Mouse (Mus musculus) regulatory T cell (primary cell): ENCODE results near the gene Vgll2.

Experiments
- in situ Hi-C: fragments of 300-600 bp; cut with MboI, MseI; formaldehyde crosslinking; loops from one replicate; pipeline ENCODE4 v1.15.1; 2025; ENCODE audit warnings: high pct_unique_total_duplicates

Vgll2 gene

GRCm38 (mm10) chr10:52022413-52023212 is at the start of gene Vgll2:
Vgll2 (plus strand) TSS chr10:52022502.
- in situ Hi-C loops, result no loop called here

- in situ Hi-C loops, result no loop called here
These were observed 47.2 kb upstream of the Vgll2 start for GRCm38 (mm10) chr10:51975137-51975536.

GRCm38 (mm10) chr10:51975587-51975986 is 46.7 kb upstream of the Vgll2 start:
- in situ Hi-C loops, result no loop called here

- in situ Hi-C loops, result no loop called here
These were observed 40.7 kb upstream of the Vgll2 start for GRCm38 (mm10) chr10:51981651-51982050.

GRCm38 (mm10) chr10:51982395-51982794 is 39.9 kb upstream of the Vgll2 start:
- in situ Hi-C loops, result no loop called here

- in situ Hi-C loops, result no loop called here
These were observed 3.8 kb upstream of the Vgll2 start for GRCm38 (mm10) chr10:52018471-52018870.

GRCm38 (mm10) chr10:52021231-52021630 is 1.1 kb upstream of the Vgll2 start:
- in situ Hi-C loops, result no loop called here

GRCm38 (mm10) chr10:52021736-52022394 is 437 bp upstream of the Vgll2 start:
- in situ Hi-C loops, result no loop called here

- in situ Hi-C loops, result no loop called here
These were observed 1.1 kb downstream of the Vgll2 start for GRCm38 (mm10) chr10:52023213-52024052.

GRCm38 (mm10) chr10:52024053-52024410 is 1.7 kb downstream of the Vgll2 start:
- in situ Hi-C loops, result no loop called here

- in situ Hi-C loops, result no loop called here
These were observed 3.0 kb downstream of the Vgll2 start for GRCm38 (mm10) chr10:52025291-52025690.

- in situ Hi-C loops, result no loop called here
These were observed 3.5 kb downstream of the Vgll2 start for GRCm38 (mm10) chr10:52025821-52026220.

- in situ Hi-C loops, result no loop called here
These were observed 5.1 kb downstream of the Vgll2 start for GRCm38 (mm10) chr10:52027161-52028035.

- in situ Hi-C loops, result no loop called here
These were observed 6.5 kb downstream of the Vgll2 start for GRCm38 (mm10) chr10:52028561-52029370.

- in situ Hi-C loops, result no loop called here
These were observed 7.2 kb downstream of the Vgll2 start for GRCm38 (mm10) chr10:52029421-52030080.

- in situ Hi-C loops, result no loop called here
These were observed 11.4 kb downstream of the Vgll2 start for GRCm38 (mm10) chr10:52033729-52034128.

GRCm38 (mm10) chr10:52039392-52039791 is 17.1 kb downstream of the Vgll2 start:
- in situ Hi-C loops, result no loop called here

GRCm38 (mm10) chr10:52043086-52043485 is 20.8 kb downstream of the Vgll2 start:
- in situ Hi-C loops, result no loop called here

GRCm38 (mm10) chr10:52048287-52048686 is 26.0 kb downstream of the Vgll2 start:
- in situ Hi-C loops, result no loop called here

- in situ Hi-C loops, result no loop called here
These were observed 50.2 kb downstream of the Vgll2 start for GRCm38 (mm10) chr10:52072482-52072881.
